Mouse (Mus musculus) hindbrain, embryonic 16.5 days (tissue): Measurements from ENCODE around the gene 1700015F17Rik. TPM values are rescaled to one million over a fixed set of nuclear protein-coding genes. Genes with fewer than 3 reads are reported as not detected.

Experiments used
- ATAC-seq: fragments of 200-750 bp; cut with Nextera tagmentation; 2 replicates; pipeline ENCODE4 v1.8.0; 2017; ENCODE audit warnings: moderate TSS enrichment, moderate library complexity
- H3K27ac ChIP-seq: fragments of 300-500 bp; sonication (generic); 2 replicates; pipeline ENCODE4 v1.5.1; 2014; ENCODE audit warnings: low read depth, mild to moderate bottlenecking, control low read depth, low read length, moderate library complexity
- H3K27me3 ChIP-seq: fragments of 300-500 bp; sonication (generic); replicated peaks from 2 replicates; pipeline ENCODE4 v1.6.1; 2014; ENCODE audit warnings: low read length; ENCODE audit not compliant: control insufficient read depth, insufficient read depth
- H3K36me3 ChIP-seq: fragments of 300-500 bp; sonication (generic); 2 replicates; pipeline ENCODE4 v1.6.1; 2014; ENCODE audit warnings: mild to moderate bottlenecking, low read length, moderate library complexity, mixed read lengths; ENCODE audit not compliant: control insufficient read depth, insufficient read depth
- H3K4me1 ChIP-seq: fragments of 300-500 bp; sonication (generic); 2 replicates; pipeline ENCODE4 v1.6.1; 2014; ENCODE audit warnings: low read depth, low read length; ENCODE audit not compliant: control insufficient read depth, insufficient read depth
- H3K4me2 ChIP-seq: fragments of 300-500 bp; sonication (generic); 2 replicates; pipeline ENCODE4 v1.6.1; 2014; ENCODE audit warnings: mild to moderate bottlenecking, low read length, control low read depth, moderate library complexity
- H3K4me3 ChIP-seq: fragments of 300-500 bp; sonication (generic); 2 replicates; pipeline ENCODE4 v1.5.1; 2014; ENCODE audit warnings: mild to moderate bottlenecking, low read length, control low read depth, moderate library complexity
- H3K9ac ChIP-seq: fragments of 300-500 bp; sonication (generic); 2 replicates; pipeline ENCODE4 v1.6.1; 2014; ENCODE audit warnings: low read depth, mild to moderate bottlenecking, control low read depth, low read length, moderate library complexity
- H3K9me3 ChIP-seq: fragments of 300-500 bp; sonication (generic); 2 replicates; pipeline ENCODE4 v1.6.1; 2014; ENCODE audit warnings: mild to moderate bottlenecking, low read length, moderate library complexity; ENCODE audit not compliant: control insufficient read depth
- WGBS: fragments of 180-500 bp; shearing (Covaris S2); extraction: QIAGEN DNeasy Blood & Tissue Kit; methylation state at CpG from one replicate; pipeline ENCODE4 v1.1.7; 2014; 5-methylcytosine and 5-hydroxymethylcytosine counted together
- polyA plus RNA-seq: library from polyadenylated mRNA; unstranded; fragments of >200 nt; fragmentation: Nextera tagmentation; extraction: Ambion mirVana; gene quantifications from 2 replicates; pipeline ENCODE4 v1.2.1, GENCODE M21; 2015

Gene 1700015F17Rik
- polyA plus RNA-seq, 1 experiment from 2014 or later = not detected

- Histone ChIP-seq H3K4me2 (no peak overlapping the region), H3K36me3 (no peaks in the 10 kb centered on the region), H3K9me3 (no peaks in the 10 kb centered on the region), H3K27me3 (no peaks in the 10 kb centered on the region), H3K4me3 (no peak overlapping the region), H3K9ac (no peak overlapping the region), H3K27ac (no peak overlapping the region), H3K4me1 (no peaks in the 10 kb centered on the region)
- no peak for ATAC-seq
- 93% methylated on average over 4 of the region's 4 CpGs for WGBS
These were observed 2.8 kb downstream of the 1700015F17Rik start for GRCm38 (mm10) chr5:5476133-5476532.

GRCm38 (mm10) chr5:5465256-5465655 lies 13.7 kb downstream of the 1700015F17Rik start:
- no peak overlapping the region for H3K27ac ChIP-seq
- no peaks in the 10 kb centered on the region for H3K27me3 ChIP-seq
- WGBS = 78% methylated on average over 1 of the region's 1 CpGs
- no peaks in the 10 kb centered on the region for H3K36me3 ChIP-seq
- H3K4me3 ChIP-seq = no peak overlapping the region
- H3K4me1 ChIP-seq = no peaks in the 10 kb centered on the region
- ATAC-seq = no peak
- no peak overlapping the region for H3K9ac ChIP-seq
- no peak overlapping the region for H3K4me2 ChIP-seq
- no peaks in the 10 kb centered on the region for H3K9me3 ChIP-seq

- H3K9ac ChIP-seq = no peak overlapping the region
- peak; percentile 73 for ATAC-seq
- no peaks in the 10 kb centered on the region for H3K36me3 ChIP-seq
- H3K4me1 ChIP-seq = no peaks in the 10 kb centered on the region
- no peak overlapping the region for H3K27ac ChIP-seq
- H3K4me3 ChIP-seq = no peak overlapping the region
- WGBS = 39% methylated on average over 5 of the region's 5 CpGs
- H3K9me3 ChIP-seq = no peaks in the 10 kb centered on the region
- H3K4me2 ChIP-seq = no peak overlapping the region
- H3K27me3 ChIP-seq = no peaks in the 10 kb centered on the region
These were observed 47.1 kb downstream of the 1700015F17Rik start for GRCm38 (mm10) chr5:5431746-5432438.

- no peaks in the 10 kb centered on the region for H3K4me1 ChIP-seq
- ATAC-seq = no peak
- H3K36me3 ChIP-seq = no peaks in the 10 kb centered on the region
- 82% methylated on average over 6 of the region's 6 CpGs for WGBS
- no peak overlapping the region for H3K4me3 ChIP-seq
- H3K4me2 ChIP-seq = no peak overlapping the region
- H3K9me3 ChIP-seq = no peaks in the 10 kb centered on the region
- H3K9ac ChIP-seq = no peak overlapping the region
- no peak overlapping the region for H3K27ac ChIP-seq
- no peaks in the 10 kb centered on the region for H3K27me3 ChIP-seq
These were observed 55.2 kb downstream of the 1700015F17Rik start for GRCm38 (mm10) chr5:5423723-5424171.

GRCm38 (mm10) chr5:5423081-5423480 lies 55.9 kb downstream of the 1700015F17Rik start:
- ATAC-seq = no peak
- Histone ChIP-seq H3K9ac (no peak overlapping the region), H3K4me3 (no peak overlapping the region), H3K9me3 (no peaks in the 10 kb centered on the region), H3K27me3 (no peaks in the 10 kb centered on the region), H3K36me3 (no peaks in the 10 kb centered on the region), H3K4me1 (no peaks in the 10 kb centered on the region), H3K27ac (no peak overlapping the region), H3K4me2 (no peak overlapping the region)
- 96% methylated on average over 4 of the region's 4 CpGs for WGBS

- no peak overlapping the region for H3K9ac ChIP-seq
- H3K36me3 ChIP-seq = no peaks in the 10 kb centered on the region
- no peaks in the 10 kb centered on the region for H3K27me3 ChIP-seq
- no peaks in the 10 kb centered on the region for H3K4me1 ChIP-seq
- no peaks in the 10 kb centered on the region for H3K9me3 ChIP-seq
- no peak overlapping the region for H3K27ac ChIP-seq
- H3K4me3 ChIP-seq = no peak overlapping the region
- no peak for ATAC-seq
- WGBS = 90% methylated on average over 2 of the region's 2 CpGs
- H3K4me2 ChIP-seq = no peak overlapping the region
These were observed 57.5 kb downstream of the 1700015F17Rik start for GRCm38 (mm10) chr5:5421439-5421838.

- H3K9me3 ChIP-seq = no peaks in the 10 kb centered on the region
- no peak within 1 kb of the TSS for H3K4me3 ChIP-seq
- no peak for ATAC-seq
- H3K27me3 ChIP-seq = no peaks in the 10 kb centered on the region
- H3K27ac ChIP-seq = no peak within 1 kb of the TSS
- WGBS = 92% methylated on average over 9 of the region's 9 CpGs
- H3K4me1 ChIP-seq = no peaks in the 10 kb centered on the region
- no peak within 1 kb of the TSS for H3K9ac ChIP-seq
- no peak within 1 kb of the TSS for H3K4me2 ChIP-seq
- no peaks in the 10 kb centered on the region for H3K36me3 ChIP-seq
These were observed 58.9 kb downstream of the 1700015F17Rik start, which contains the start of gene Cdk14 for GRCm38 (mm10) chr5:5419992-5420455. Gene Cdk14, minus strand, starts transcription at chr5:5420312.

GRCm38 (mm10) chr5:5419253-5419652 lies 59.7 kb downstream of the 1700015F17Rik start:
- no peak overlapping the region for H3K4me2 ChIP-seq
- H3K9ac ChIP-seq = no peak overlapping the region
- no peaks in the 10 kb centered on the region for H3K27me3 ChIP-seq
- H3K36me3 ChIP-seq = no peaks in the 10 kb centered on the region
- no peaks in the 10 kb centered on the region for H3K4me1 ChIP-seq
- no peak for ATAC-seq
- no peak overlapping the region for H3K27ac ChIP-seq
- no peaks in the 10 kb centered on the region for H3K9me3 ChIP-seq
- no peak overlapping the region for H3K4me3 ChIP-seq
- 74% methylated on average over 1 of the region's 1 CpGs for WGBS

- no peak overlapping the region for H3K4me2 ChIP-seq
- no peak overlapping the region for H3K9ac ChIP-seq
- WGBS = 82% methylated on average over 3 of the region's 3 CpGs
- no peak overlapping the region for H3K27ac ChIP-seq
- H3K9me3 ChIP-seq = no peaks in the 10 kb centered on the region
- H3K4me3 ChIP-seq = no peak overlapping the region
- no peak for ATAC-seq
- H3K36me3 ChIP-seq = no peaks in the 10 kb centered on the region
- H3K27me3 ChIP-seq = no peaks in the 10 kb centered on the region
- H3K4me1 ChIP-seq = no peaks in the 10 kb centered on the region
These were observed 64.1 kb downstream of the 1700015F17Rik start for GRCm38 (mm10) chr5:5414835-5415234.
